Mouse (Mus musculus) G1E (cell line): ENCODE measurements at regions not wholly inside any gene's neighbourhood (a gene's known extent, or its start where the extent isn't known, plus 50 kb on each side); places are given as distances from the start of the nearest gene placed in this dataset.

ENCODE experiments used
- CTCF ChIP-seq: IDR thresholded peaks from 2 replicates; pipeline ENCODE4 v1.5.1; 2012; ENCODE audit warnings: low read depth, low read length, inconsistent platforms, mixed read lengths
- GATA1 ChIP-seq: IDR thresholded peaks from 2 replicates; pipeline ENCODE4 v1.6.1; 2012; ENCODE audit warnings: borderline replicate concordance, low read length, inconsistent platforms, mixed read lengths
- GATA2 ChIP-seq: IDR thresholded peaks from 2 replicates; pipeline ENCODE4 v1.6.1; 2012; ENCODE audit warnings: low read depth, low read length, inconsistent platforms, borderline replicate concordance

DNA sequence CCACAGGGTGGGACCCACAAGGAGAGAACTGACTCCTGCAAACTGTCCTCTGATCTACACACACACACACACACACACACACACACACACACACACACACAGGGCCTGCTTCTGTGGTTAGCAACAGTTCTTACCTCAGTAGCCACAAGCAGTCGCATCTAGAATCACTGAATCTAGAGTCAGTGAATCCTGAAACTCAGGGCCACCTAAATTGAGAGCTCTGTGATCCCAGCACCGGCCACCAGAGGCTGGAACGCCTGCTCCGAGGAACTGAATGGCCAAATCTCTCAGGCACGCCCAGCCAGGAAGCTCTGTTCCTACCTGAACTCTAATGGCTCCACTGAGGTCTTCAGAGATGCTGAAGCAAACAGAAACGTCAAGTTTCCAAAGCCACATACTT is 57.6 kb upstream of the Ier3 start:
- TF ChIP-seq CTCF: peak; percentile 27; the same call in 1 of the 2 replicates
- TF ChIP-seq GATA1: no peak
- no peak for TF ChIP-seq GATA2
